Mouse (Mus musculus): Measurements from ENCODE around the gene Sarm1. TPM values are rescaled to one million over a fixed set of nuclear protein-coding genes. Genes with fewer than 3 reads are reported as not detected.

Gene Sarm1
- polyA plus RNA-seq, 1 experiment from 2014 or later, result 2.8 TPM

DNA sequence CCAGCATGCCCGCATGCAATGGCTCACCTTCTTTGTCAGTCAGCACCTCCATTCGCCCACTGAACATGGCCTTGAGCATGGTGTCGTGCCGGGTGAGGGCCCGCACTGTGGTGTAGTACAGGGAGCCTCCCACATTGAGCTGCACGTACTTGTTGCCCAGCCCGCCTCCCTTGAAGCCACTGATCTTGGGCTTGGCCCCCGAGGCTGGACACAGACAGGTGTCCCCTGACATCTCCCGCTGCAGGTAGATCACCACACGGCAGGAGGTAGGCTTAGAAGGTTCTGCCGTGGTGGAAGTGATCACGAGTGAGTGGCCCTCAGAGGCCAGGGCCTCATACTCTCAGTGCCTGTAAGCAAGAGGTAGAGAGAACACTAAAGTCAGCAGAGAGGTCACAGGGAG, 32.4 kb upstream of the Sarm1 start:
- ATAC-seq (ENCODE audit: insufficient number of reproducible peaks, insufficient read depth, low FRiP score, low TSS enrichment, low read depth), result no peak
- Histone ChIP-seq H3K4me2 (no peak overlapping the region), H3K9me3 (no peaks in the 10 kb centered on the region), H3K36me3 (peaks cover 70% of the 10 kb centered on the region), H3K9ac (replicated peaks) (no peak overlapping the region), H3K4me1 (replicated peaks) (peaks cover 7% of the 10 kb centered on the region), H3K4me3 (replicated peaks) (no peak overlapping the region), H3K27me3 (no peaks in the 10 kb centered on the region), H3K27ac (no peak overlapping the region)
- 90% methylated on average over 12 of the region's 12 CpGs for WGBS

DNA sequence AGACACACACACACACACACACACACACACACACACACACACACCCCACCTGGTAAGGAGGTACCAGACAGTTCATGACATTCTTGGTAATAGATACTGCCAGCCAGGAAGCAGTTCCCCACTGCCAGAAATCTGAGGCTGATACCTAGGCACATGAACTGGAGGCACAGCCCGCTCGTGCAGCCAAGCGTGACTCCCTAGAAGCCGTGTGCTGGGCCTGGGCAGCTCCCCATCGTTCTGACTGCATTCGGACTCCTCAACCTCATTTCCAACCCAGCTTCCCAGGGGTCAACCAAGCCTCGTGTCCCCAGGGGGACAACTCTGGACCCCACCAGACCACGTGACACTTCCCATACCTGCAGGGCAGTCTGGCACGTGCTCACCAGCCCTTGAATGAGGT, 31.2 kb upstream of the Sarm1 start:
- Histone ChIP-seq H3K9me3 (no peaks in the 10 kb centered on the region), H3K4me3 (replicated peaks) (no peak overlapping the region), H3K4me1 (replicated peaks) (no peaks in the 10 kb centered on the region), H3K36me3 (peaks cover 82% of the 10 kb centered on the region), H3K4me2 (no peak overlapping the region), H3K27ac (no peak overlapping the region), H3K9ac (replicated peaks) (no peak overlapping the region), H3K27me3 (no peaks in the 10 kb centered on the region)
- no peak for ATAC-seq (ENCODE audit: insufficient number of reproducible peaks, insufficient read depth, low FRiP score, low TSS enrichment, low read depth)
- 95% methylated on average over 9 of the region's 9 CpGs for WGBS

DNA sequence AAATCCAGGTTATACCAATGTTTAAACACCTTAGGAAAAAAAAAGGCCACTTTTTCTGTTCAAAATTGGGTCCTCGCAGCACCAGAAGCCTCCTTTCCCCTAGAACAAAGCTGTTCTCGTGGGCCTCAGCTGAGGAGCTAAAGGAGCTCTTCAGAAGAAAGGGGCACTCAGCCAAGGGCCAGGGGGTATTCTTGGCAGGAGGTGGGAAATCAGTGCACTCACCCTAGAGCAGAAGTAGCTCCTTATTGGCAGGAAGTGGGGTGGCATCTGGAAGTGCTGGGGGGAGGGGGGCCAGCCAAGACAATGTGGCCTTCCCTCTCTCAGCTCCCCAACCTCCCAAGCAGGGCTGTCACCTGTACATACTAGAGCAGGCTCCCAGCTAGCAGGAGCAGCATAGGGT, 27.3 kb upstream of the Sarm1 start:
- Histone ChIP-seq H3K9ac (replicated peaks) (no peak overlapping the region), H3K27ac (no peak overlapping the region), H3K36me3 (peaks cover 99% of the 10 kb centered on the region), H3K4me1 (replicated peaks) (no peaks in the 10 kb centered on the region), H3K4me2 (no peak overlapping the region), H3K9me3 (no peaks in the 10 kb centered on the region), H3K27me3 (no peaks in the 10 kb centered on the region), H3K4me3 (replicated peaks) (no peak overlapping the region)
- WGBS, result 92% methylated on average over 2 of the region's 2 CpGs
- no peak for ATAC-seq (ENCODE audit: insufficient number of reproducible peaks, insufficient read depth, low FRiP score, low TSS enrichment, low read depth)

DNA sequence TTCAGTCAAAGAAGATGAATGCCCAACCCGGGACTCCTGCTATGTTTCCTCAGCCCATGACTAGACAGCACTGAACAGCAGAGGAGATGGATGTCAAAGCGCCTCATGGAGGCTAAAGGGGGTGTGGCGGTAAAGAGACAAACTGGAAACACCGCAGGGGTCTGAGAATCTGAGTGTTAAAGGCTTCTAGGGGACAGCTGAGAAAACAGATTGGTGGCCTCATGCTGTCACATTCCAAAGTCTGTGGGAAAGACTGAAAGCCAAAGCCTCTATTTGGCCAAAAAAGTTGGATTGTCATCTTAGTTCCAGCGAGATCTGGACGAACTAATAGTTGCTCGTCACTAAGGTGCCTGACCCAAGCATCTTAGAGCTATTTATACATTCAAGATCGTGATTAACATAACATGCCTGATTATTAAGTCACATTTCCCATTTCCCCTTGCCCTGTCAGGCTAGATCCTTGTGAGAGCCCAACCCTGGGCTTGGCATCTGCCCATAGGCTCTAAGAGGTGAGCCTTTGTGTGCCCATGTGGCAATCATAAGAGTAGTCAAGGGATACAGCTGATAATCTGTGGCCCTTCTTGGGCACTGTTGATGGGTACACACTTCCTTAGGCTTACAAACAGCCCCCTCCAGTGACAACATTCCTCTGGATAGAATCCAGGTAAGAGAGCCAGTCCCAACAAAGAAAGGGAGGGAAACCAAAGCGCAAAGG, 25.8 kb upstream of the Sarm1 start:
- H3K4me1 ChIP-seq (replicated peaks), result no peaks in the 10 kb centered on the region
- peaks cover 99% of the 10 kb centered on the region for H3K36me3 ChIP-seq
- 89% methylated on average over 9 of the region's 9 CpGs for WGBS
- H3K4me2 ChIP-seq, result no peak overlapping the region
- no peak overlapping the region for H3K4me3 ChIP-seq (replicated peaks)
- H3K9ac ChIP-seq (replicated peaks), result no peak overlapping the region
- H3K27ac ChIP-seq, result no peak overlapping the region
- H3K9me3 ChIP-seq, result no peaks in the 10 kb centered on the region
- H3K27me3 ChIP-seq, result no peaks in the 10 kb centered on the region
- ATAC-seq (ENCODE audit: insufficient number of reproducible peaks, insufficient read depth, low FRiP score, low TSS enrichment, low read depth), result no peak

DNA sequence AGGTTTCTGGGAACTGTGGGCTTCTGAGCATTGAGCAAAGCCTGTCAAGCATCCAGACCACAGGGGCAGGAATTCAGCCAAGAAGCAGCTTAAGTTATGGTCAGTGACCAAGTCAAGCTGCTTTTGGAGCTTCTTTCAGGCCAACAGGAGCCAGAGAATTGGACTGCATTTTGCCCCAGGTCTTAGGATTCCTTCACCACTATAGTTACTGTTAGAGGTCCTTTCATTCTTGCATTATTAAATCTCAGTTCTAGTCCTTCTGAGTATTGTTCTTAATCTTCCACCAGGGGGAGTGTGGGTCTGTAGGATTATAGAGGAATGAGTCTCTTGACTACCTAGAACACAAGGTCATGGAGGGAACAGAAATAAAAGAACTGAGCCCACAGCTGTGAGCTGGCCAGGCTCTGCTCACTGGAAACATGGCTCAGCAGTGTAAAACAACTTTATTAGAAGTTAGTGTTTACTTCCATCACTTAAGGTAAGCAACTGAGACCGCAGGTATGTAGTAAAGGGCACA, 25.0 kb upstream of the Sarm1 start:
- no peak for ATAC-seq (ENCODE audit: insufficient number of reproducible peaks, insufficient read depth, low FRiP score, low TSS enrichment, low read depth)
- Histone ChIP-seq H3K4me3 (replicated peaks) (no peak overlapping the region), H3K9me3 (no peaks in the 10 kb centered on the region), H3K4me2 (no peak overlapping the region), H3K9ac (replicated peaks) (no peak overlapping the region), H3K27me3 (no peaks in the 10 kb centered on the region), H3K36me3 (peaks cover 99% of the 10 kb centered on the region), H3K27ac (no peak overlapping the region), H3K4me1 (replicated peaks) (no peaks in the 10 kb centered on the region)
- 97% methylated on average over 1 of the region's 1 CpGs for WGBS

DNA sequence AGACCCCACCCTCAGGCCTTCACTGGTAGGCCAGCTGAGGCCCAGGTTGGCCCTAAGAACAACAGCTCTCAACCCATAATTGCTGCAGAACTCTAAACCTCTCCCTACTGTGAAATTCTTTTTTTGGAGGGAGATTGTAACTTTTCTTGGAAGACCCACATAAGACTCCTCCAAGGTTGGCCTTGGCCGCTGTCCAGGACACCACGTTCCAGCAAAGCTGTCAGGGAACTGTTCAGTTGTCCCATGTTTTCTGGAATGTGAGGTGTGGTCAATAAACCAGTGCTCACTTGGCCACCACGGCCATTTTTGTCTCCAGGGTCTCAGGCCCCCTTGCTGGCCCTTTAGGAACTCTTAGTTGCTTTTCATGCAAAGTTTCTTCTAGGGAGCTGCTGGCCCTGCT, 24.3 kb upstream of the Sarm1 start:
- Histone ChIP-seq H3K9me3 (no peaks in the 10 kb centered on the region), H3K36me3 (peaks cover 96% of the 10 kb centered on the region), H3K4me3 (replicated peaks) (no peak overlapping the region), H3K27ac (no peak overlapping the region), H3K27me3 (no peaks in the 10 kb centered on the region), H3K4me2 (no peak overlapping the region), H3K9ac (replicated peaks) (no peak overlapping the region), H3K4me1 (replicated peaks) (no peaks in the 10 kb centered on the region)
- no peak for ATAC-seq (ENCODE audit: insufficient number of reproducible peaks, insufficient read depth, low FRiP score, low TSS enrichment, low read depth)
- 89% methylated on average over 3 of the region's 3 CpGs for WGBS

DNA sequence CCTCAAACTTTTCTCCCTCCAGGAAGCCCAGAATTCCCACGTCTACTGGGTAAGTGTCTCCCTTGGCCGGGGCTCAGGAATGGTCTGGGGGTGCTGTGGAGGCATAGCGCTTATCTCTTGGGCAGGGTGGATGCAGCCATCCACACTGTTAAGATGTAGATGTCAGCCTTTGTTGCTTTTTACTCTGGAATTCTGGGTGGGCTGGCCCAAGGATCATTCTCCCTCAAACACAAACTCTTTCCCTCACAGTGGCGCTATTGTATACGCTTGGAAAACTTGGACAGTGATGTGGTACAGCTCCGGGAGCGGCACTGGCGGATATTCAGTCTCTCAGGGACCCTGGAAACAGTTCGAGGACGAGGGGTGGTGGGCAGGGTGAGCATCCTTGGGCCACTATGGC, 21.4 kb upstream of the Sarm1 start:
- Histone ChIP-seq H3K27ac (no peak overlapping the region), H3K4me3 (replicated peaks) (no peak overlapping the region), H3K27me3 (no peaks in the 10 kb centered on the region), H3K36me3 (peaks cover 95% of the 10 kb centered on the region), H3K9me3 (no peaks in the 10 kb centered on the region), H3K9ac (replicated peaks) (no peak overlapping the region), H3K4me2 (no peak overlapping the region), H3K4me1 (replicated peaks) (no peaks in the 10 kb centered on the region)
- 92% methylated on average over 10 of the region's 10 CpGs for WGBS
- no peak for ATAC-seq (ENCODE audit: insufficient number of reproducible peaks, insufficient read depth, low FRiP score, low TSS enrichment, low read depth)

DNA sequence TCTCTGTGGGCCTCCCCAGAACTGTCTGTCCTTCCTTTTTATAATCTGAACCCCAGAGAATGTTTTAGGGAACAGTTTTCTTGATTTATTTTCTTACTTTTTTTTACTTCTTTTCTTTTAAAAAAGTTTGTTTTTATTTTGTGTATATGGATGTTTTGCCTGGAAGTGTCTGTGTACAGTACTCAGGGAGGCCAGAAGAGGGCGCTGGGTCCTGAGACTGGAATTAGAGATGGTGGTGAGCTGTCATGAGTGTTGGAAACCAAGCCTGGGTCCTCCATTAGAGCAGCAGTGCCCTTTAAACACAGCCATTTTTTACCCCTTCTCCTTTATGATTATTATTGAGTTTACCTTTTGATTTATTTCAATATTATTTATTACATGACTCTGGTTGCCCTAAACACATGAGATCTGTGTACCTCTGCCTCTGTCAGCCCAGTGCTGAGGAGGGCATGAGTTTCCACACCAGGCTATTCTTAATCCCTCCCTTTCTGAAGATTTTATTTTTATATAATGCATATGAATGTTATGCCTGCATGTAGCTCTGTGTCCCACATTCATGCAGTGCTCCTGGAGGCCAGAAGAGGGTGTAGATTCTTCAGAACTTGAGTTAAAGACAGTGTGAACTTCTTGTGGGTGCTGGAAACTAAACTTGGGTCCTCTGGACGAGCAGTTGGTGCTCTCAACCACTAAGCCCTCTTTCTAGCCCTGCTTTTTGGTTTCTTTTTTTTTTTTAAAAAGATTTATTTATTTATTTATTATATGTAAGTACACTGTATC, 18.2 kb upstream of the Sarm1 start:
- Histone ChIP-seq H3K36me3 (peaks cover 66% of the 10 kb centered on the region), H3K27ac (no peak overlapping the region), H3K4me1 (replicated peaks) (peaks cover 16% of the 10 kb centered on the region), H3K9me3 (no peaks in the 10 kb centered on the region), H3K4me2 (no peak overlapping the region), H3K9ac (replicated peaks) (no peak overlapping the region), H3K27me3 (no peaks in the 10 kb centered on the region), H3K4me3 (replicated peaks) (no peak overlapping the region)
- whole genome bisulfite sequencing, result 67% methylated on average over 2 of the region's 2 CpGs
- ATAC-seq (ENCODE audit: insufficient number of reproducible peaks, insufficient read depth, low FRiP score, low TSS enrichment, low read depth), result no peak

DNA sequence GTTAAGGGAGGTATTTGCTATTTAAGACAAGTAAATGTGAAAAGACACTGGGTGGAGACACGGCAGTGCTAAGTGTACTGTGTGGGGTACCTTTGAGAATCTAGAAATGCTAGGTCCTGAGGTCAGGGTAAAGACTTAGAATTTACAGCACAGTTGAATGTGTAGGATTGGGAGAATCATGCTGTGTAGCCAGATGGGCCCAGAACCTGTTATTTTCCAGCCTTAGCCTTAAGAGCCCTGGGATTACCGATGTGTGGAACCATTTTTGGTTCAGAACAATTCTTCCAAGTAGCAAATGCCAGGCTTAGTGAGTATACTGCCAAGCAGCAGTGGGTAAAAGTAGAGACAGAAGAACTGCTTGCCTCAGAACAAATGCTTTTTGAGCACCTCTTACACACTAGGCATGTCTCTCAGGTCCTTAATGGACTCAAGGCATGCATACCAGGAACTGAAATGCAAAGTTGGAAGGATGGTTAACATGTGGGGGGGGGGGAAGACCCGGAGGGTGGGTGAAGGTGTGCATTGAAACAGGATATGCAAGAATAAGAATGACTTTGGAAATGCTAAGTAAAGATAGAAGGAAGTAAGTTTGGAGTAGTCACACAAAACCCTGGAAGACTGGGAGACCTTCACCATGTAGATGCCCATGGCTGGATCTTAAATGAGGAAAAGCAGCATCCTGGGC, 15.7 kb upstream of the Sarm1 start:
- Histone ChIP-seq H3K4me2 (peak overlapping the region; percentile 86), H3K4me1 (replicated peaks) (peaks cover 16% of the 10 kb centered on the region), H3K4me3 (replicated peaks) (peak overlapping the region; percentile 69), H3K27ac (no peak overlapping the region), H3K9me3 (no peaks in the 10 kb centered on the region), H3K27me3 (no peaks in the 10 kb centered on the region), H3K9ac (replicated peaks) (peak overlapping the region; percentile 94; the same call in 1 of the 2 replicates), H3K36me3 (peaks cover 56% of the 10 kb centered on the region)
- ATAC-seq (ENCODE audit: insufficient number of reproducible peaks, insufficient read depth, low FRiP score, low TSS enrichment, low read depth), result no peak
- WGBS, result 84% methylated on average over 3 of the region's 3 CpGs

DNA sequence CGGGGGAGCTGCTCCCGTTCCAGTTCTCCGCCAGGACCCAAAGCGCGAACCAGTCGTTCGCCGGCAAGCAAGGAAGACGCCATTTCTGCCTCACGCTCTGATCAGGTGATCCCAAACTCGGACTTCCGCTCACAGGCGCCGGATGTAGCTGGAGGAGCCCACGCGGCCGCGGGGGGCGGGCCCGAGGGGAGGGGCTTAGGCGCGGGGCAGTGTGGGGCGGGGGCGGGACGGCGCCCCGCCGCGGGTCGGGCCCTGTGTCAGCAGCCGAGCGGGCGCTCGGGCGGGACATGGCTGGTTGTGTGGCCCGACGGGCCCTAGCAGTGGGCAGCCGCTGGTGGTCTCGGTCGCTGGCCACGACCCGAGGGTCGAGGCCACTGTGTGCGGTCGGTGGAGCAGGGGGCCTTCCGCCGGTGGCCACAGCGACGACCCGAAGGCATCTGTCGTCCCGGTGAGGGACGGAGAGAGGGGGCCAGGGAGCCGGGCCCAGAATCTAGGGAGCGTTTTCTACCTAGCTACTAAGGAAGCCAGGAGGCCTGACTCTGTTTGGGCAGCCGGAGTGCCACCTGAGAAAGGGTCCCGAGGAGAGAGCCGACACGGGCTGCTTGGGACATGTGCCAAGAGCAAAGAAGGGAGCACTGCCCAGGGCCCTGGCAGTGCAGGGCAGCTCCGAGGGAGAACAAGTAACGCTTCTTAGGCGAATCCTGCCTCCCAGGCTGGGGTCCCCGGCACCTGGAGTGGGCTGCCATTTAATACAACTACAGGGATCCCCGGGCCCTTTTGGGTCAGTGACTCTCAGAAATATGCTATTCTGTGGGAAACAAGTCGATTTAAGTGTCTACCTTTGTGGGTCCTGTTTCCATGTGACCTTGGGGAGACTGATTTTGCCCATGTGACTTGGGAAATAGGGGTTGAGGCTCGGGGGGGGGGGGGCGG, 14.7 kb upstream of the Sarm1 start, which contains the start of the genes Tmem199 and Poldip2:
TSS of gene Tmem199 (minus strand) at position 148 of the 933 bp plus-strand sequence.
TSS of gene Poldip2 (plus strand) at position 169 of the 933 bp plus-strand sequence.
- Histone ChIP-seq H3K27ac (peak within 1 kb of the TSS; percentile 84), H3K9ac (replicated peaks) (peak within 1 kb of the TSS; percentile 94), H3K4me1 (replicated peaks) (peaks cover 16% of the 10 kb centered on the region), H3K27me3 (no peaks in the 10 kb centered on the region), H3K36me3 (peaks cover 56% of the 10 kb centered on the region), H3K4me2 (peak within 1 kb of the TSS; percentile 86), H3K9me3 (no peaks in the 10 kb centered on the region), H3K4me3 (replicated peaks) (peak within 1 kb of the TSS; percentile 69)
- under 1% methylated on average over 67 of the region's 67 CpGs for WGBS
- peak; percentile 95 for ATAC-seq (ENCODE audit: insufficient number of reproducible peaks, insufficient read depth, low FRiP score, low TSS enrichment, low read depth)

All from limb, embryonic 12.5 days (tissue).